Mouse (Mus musculus) limb, embryonic 10.5 days (tissue): Measurements from ENCODE around the gene Ciz1. TPM values are rescaled to one million over a fixed set of nuclear protein-coding genes. Genes with fewer than 3 reads are reported as not detected.

ENCODE experiments used
- DNase-seq: peaks from one replicate; pipeline ENCODE4 v3.0.0-alpha.2; 2017; ENCODE audit warnings: low spot score
- H3K27ac ChIP-seq: fragments of 300-500 bp; sonication (generic); 2 replicates; pipeline ENCODE4 v1.5.1; 2016; ENCODE audit warnings: mild to moderate bottlenecking
- H3K27me3 ChIP-seq: fragments of 300-500 bp; sonication (generic); 2 replicates; pipeline ENCODE4 v1.6.1; 2016; ENCODE audit warnings: low read depth, mild to moderate bottlenecking; ENCODE audit not compliant: poor library complexity, severe bottlenecking
- H3K36me3 ChIP-seq: fragments of 300-500 bp; sonication (generic); 2 replicates; pipeline ENCODE4 v1.6.1; 2016; ENCODE audit warnings: mild to moderate bottlenecking, moderate library complexity
- H3K4me1 ChIP-seq: fragments of 300-500 bp; sonication (generic); 2 replicates; pipeline ENCODE4 v1.6.1; 2016
- H3K4me3 ChIP-seq: fragments of 300-500 bp; sonication (generic); 2 replicates; pipeline ENCODE4 v1.5.1; 2016; ENCODE audit warnings: mild to moderate bottlenecking, moderate library complexity
- H3K9me3 ChIP-seq: fragments of 300-500 bp; sonication (generic); replicated peaks from 2 replicates; pipeline ENCODE4 v1.6.1; 2016; ENCODE audit warnings: mild to moderate bottlenecking
- WGBS: fragments of 180-500 bp; shearing (Covaris S2); methylation state at CpG from one replicate; pipeline ENCODE4 v1.1.7; 2016; 5-methylcytosine and 5-hydroxymethylcytosine counted together
- microRNA-seq: library from miRNA; unstranded; fragments of <30 nt; microRNA quantifications from one replicate; pipeline ENCODE4, GENCODE M21; 2017
- polyA plus RNA-seq: library from polyadenylated mRNA; unstranded; fragments of >200 nt; fragmentation: Nextera tagmentation; extraction: Ambion mirVana; gene quantifications from 2 replicates; pipeline ENCODE4 v1.2.1, GENCODE M21; 2016

Gene Ciz1
- polyA plus RNA-seq, 1 experiment from 2014 or later = 74.8 TPM

- peaks cover 57% of the 10 kb centered on the region for H3K36me3 ChIP-seq
- H3K9me3 ChIP-seq = no peaks in the 10 kb centered on the region
- no peaks in the 10 kb centered on the region for H3K27me3 ChIP-seq
- H3K4me1 ChIP-seq = peaks cover 36% of the 10 kb centered on the region
- peak overlapping the region; percentile 32; the same call in 1 of the 2 replicates for H3K27ac ChIP-seq
- WGBS = 95% methylated on average over 6 of the region's 6 CpGs
- H3K4me3 ChIP-seq = no peak overlapping the region
- DNase-seq = no peak
Observed at GRCm38 (mm10) chr2:32421851-32422251, 69.7 kb downstream of the Ciz1 start.

GRCm38 (mm10) chr2:32423481-32424331 is 71.6 kb downstream of the Ciz1 start:
- Histone ChIP-seq H3K36me3 (peaks cover 39% of the 10 kb centered on the region), H3K4me1 (peaks cover 46% of the 10 kb centered on the region), H3K4me3 (peak overlapping the region; percentile 50), H3K27ac (peak overlapping the region; percentile 71), H3K9me3 (no peaks in the 10 kb centered on the region), H3K27me3 (no peaks in the 10 kb centered on the region)
- DNase-seq = peak; percentile 69
- WGBS = 1% methylated on average over 14 of the region's 14 CpGs

- Histone ChIP-seq H3K9me3 (no peaks in the 10 kb centered on the region), H3K36me3 (peaks cover 28% of the 10 kb centered on the region), H3K27me3 (no peaks in the 10 kb centered on the region), H3K27ac (peak overlapping the region; percentile 71), H3K4me1 (peaks cover 54% of the 10 kb centered on the region), H3K4me3 (no peak overlapping the region)
- 62% methylated on average over 3 of the region's 3 CpGs for WGBS
- no peak for DNase-seq
Observed at GRCm38 (mm10) chr2:32424796-32425195, 72.7 kb downstream of the Ciz1 start.

- H3K9me3 ChIP-seq = no peaks in the 10 kb centered on the region
- no peak for DNase-seq
- no peak overlapping the region for H3K27ac ChIP-seq
- H3K4me3 ChIP-seq = no peak overlapping the region
- H3K4me1 ChIP-seq = peaks cover 62% of the 10 kb centered on the region
- H3K27me3 ChIP-seq = no peaks in the 10 kb centered on the region
- WGBS = 81% methylated on average over 5 of the region's 5 CpGs
- H3K36me3 ChIP-seq = peaks cover 20% of the 10 kb centered on the region
Observed at GRCm38 (mm10) chr2:32425568-32425967, 73.4 kb downstream of the Ciz1 start.

- Histone ChIP-seq H3K27ac (no peak overlapping the region), H3K27me3 (no peaks in the 10 kb centered on the region), H3K4me1 (peaks cover 65% of the 10 kb centered on the region), H3K4me3 (no peak overlapping the region), H3K9me3 (no peaks in the 10 kb centered on the region), H3K36me3 (peaks cover 15% of the 10 kb centered on the region)
- 96% methylated on average over 1 of the region's 1 CpGs for WGBS
- DNase-seq = no peak
Observed at GRCm38 (mm10) chr2:32426141-32426540, 74.0 kb downstream of the Ciz1 start.

GRCm38 (mm10) chr2:32427720-32428119 is 75.6 kb downstream of the Ciz1 start:
- no peaks in the 10 kb centered on the region for H3K27me3 ChIP-seq
- no peak for DNase-seq
- no peak overlapping the region; the same call in 1 of the 2 replicates for H3K4me3 ChIP-seq
- WGBS = 86% methylated on average over 5 of the region's 5 CpGs
- H3K27ac ChIP-seq = no peak overlapping the region
- no peaks in the 10 kb centered on the region for H3K9me3 ChIP-seq
- H3K4me1 ChIP-seq = peaks cover 66% of the 10 kb centered on the region
- peaks cover 9% of the 10 kb centered on the region for H3K36me3 ChIP-seq

- H3K36me3 ChIP-seq = peaks cover 9% of the 10 kb centered on the region
- WGBS = 71% methylated on average over 8 of the region's 8 CpGs
- H3K27me3 ChIP-seq = no peaks in the 10 kb centered on the region
- no peak for DNase-seq
- peaks cover 60% of the 10 kb centered on the region for H3K4me1 ChIP-seq
- H3K27ac ChIP-seq = peak overlapping the region; percentile 50; the same call in 1 of the 2 replicates
- H3K4me3 ChIP-seq = peak overlapping the region; percentile 4; the same call in 1 of the 2 replicates
- H3K9me3 ChIP-seq = no peaks in the 10 kb centered on the region
Observed at GRCm38 (mm10) chr2:32428262-32428722, 76.2 kb downstream of the Ciz1 start.

GRCm38 (mm10) chr2:32429215-32429891 is 77.2 kb downstream of the Ciz1 start:
- H3K27ac ChIP-seq = peak overlapping the region; percentile 50; the same call in 1 of the 2 replicates
- peaks cover 49% of the 10 kb centered on the region for H3K4me1 ChIP-seq
- H3K36me3 ChIP-seq = peaks cover 9% of the 10 kb centered on the region
- H3K27me3 ChIP-seq = no peaks in the 10 kb centered on the region
- DNase-seq = no peak
- no peaks in the 10 kb centered on the region for H3K9me3 ChIP-seq
- no peak overlapping the region for H3K4me3 ChIP-seq
- WGBS = 83% methylated on average over 4 of the region's 4 CpGs

Small RNAs within 50 kb of the gene (microRNA-seq; reads per million reads assigned to microRNA genes)
- 1.2 reads per million for gene Gm23363
- 1,234 reads per million, percentile 78 among the genes with 10 or more reads in this experiment for gene Mir199b

Other genes starting within 250 kb of the Ciz1 start
- 71.2 and 80.3 TPM in 2 replicates for gene Prrc2b, start 201.2 kb upstream of the Ciz1 start, polyA plus RNA-seq
- 21.1 and 24.1 TPM in 2 replicates for gene Pomt1, start 115.7 kb upstream of the Ciz1 start, polyA plus RNA-seq
- gene Uck1, start 92.2 kb upstream of the Ciz1 start, polyA plus RNA-seq = 69.6 and 74.0 TPM in 2 replicates
- 20.4 and 25.0 TPM in 2 replicates for gene Golga2, start 64.9 kb upstream of the Ciz1 start, polyA plus RNA-seq
- 440 and 446 TPM in 2 replicates for gene Swi5, start 64.3 kb upstream of the Ciz1 start, polyA plus RNA-seq
- gene Dnm1, start 1.0 kb downstream of the Ciz1 start, polyA plus RNA-seq = 27.1 and 33.6 TPM in 2 replicates
- 36.3 and 37.0 TPM in 2 replicates for gene 1110008P14Rik, start 29.6 kb downstream of the Ciz1 start, polyA plus RNA-seq
- gene Lcn2, start 35.9 kb downstream of the Ciz1 start, polyA plus RNA-seq = not detected in 2 replicates
- gene Ptges2, start 43.6 kb downstream of the Ciz1 start, polyA plus RNA-seq = 32.7 and 37.0 TPM in 2 replicates
- gene Naif1, start 98.1 kb downstream of the Ciz1 start, polyA plus RNA-seq = 5.9 and 7.3 TPM in 2 replicates
- 30.8 and 33.0 TPM in 2 replicates for gene Slc25a25, start 99.1 kb downstream of the Ciz1 start, polyA plus RNA-seq
- gene Fam102a, start 183.0 kb downstream of the Ciz1 start, polyA plus RNA-seq = 12.0 and 14.0 TPM in 2 replicates
- gene Dpm2, start 218.5 kb downstream of the Ciz1 start, polyA plus RNA-seq = 104 and 109 TPM in 2 replicates
- gene Pip5kl1, start 222.5 kb downstream of the Ciz1 start, polyA plus RNA-seq = 1.0 and 2.7 TPM in 2 replicates
- 0.24 TPM in 1 of 2 replicates, not detected in the other for gene 9430097D07Rik, start 223.4 kb downstream of the Ciz1 start, polyA plus RNA-seq
- 26.0 and 26.1 TPM in 2 replicates for gene St6galnac4, start 234.8 kb downstream of the Ciz1 start, polyA plus RNA-seq
- 11.8 and 16.7 TPM in 2 replicates for gene St6galnac6, start 247.4 kb downstream of the Ciz1 start, polyA plus RNA-seq